Mouse (Mus musculus) stomach, postnatal 0 days (tissue): ENCODE measurements at regions not wholly inside any gene's neighbourhood (a gene's known extent, or its start where the extent isn't known, plus 50 kb on each side); places are given as distances from the start of the nearest gene placed in this dataset.

ENCODE experiments used
- CTCF ChIP-seq: IDR thresholded peaks from 2 replicates; pipeline ENCODE4 v1.5.1; 2016; ENCODE audit warnings: antibody characterized with exemption, low read depth, mild to moderate bottlenecking, moderate library complexity
- EP300 ChIP-seq: optimal IDR thresholded peaks from 2 replicates; pipeline ENCODE3; 2016; ENCODE audit warnings: antibody characterized with exemption

- TF ChIP-seq CTCF (no peak), EP300 (no peak)
Observed at GRCm38 (mm10) chr3:15186731-15187130, 145.4 kb downstream of the Gm9733 start.
